Mouse (Mus musculus) cerebellum, adult 2 months (tissue): ENCODE data around the gene Zmynd15. TPM values are rescaled to one million over a fixed set of nuclear protein-coding genes. Genes with fewer than 3 reads are reported as not detected.

ENCODE experiments used
- DNase-seq, 2 experiments: peaks; one replicate each; pipeline ENCODE4 v3.0.0; 2021
- H3K27ac ChIP-seq: fragments of 200-500 bp; 2 replicates; pipeline ENCODE4 v1.5.1; 2012; ENCODE audit warnings: low read length, control low read depth, inconsistent platforms; ENCODE audit not compliant: insufficient read depth
- H3K27me3 ChIP-seq: fragments of 200-500 bp; 2 replicates; pipeline ENCODE4 v1.6.1; 2012; ENCODE audit warnings: inconsistent platforms, mild to moderate bottlenecking, low read length, moderate library complexity; ENCODE audit not compliant: control insufficient read depth, insufficient read depth
- H3K4me1 ChIP-seq: fragments of 200-500 bp; 2 replicates; pipeline ENCODE4 v1.6.1; 2011; ENCODE audit warnings: low read length; ENCODE audit not compliant: control insufficient read depth, insufficient read depth
- H3K4me3 ChIP-seq: fragments of 200-500 bp; replicated peaks from 2 replicates; pipeline ENCODE3; 2011; ENCODE audit warnings: mild to moderate bottlenecking, low read depth, low read length, control low read depth; ENCODE audit not compliant: insufficient read depth
- CTCF ChIP-seq: fragments of 200-500 bp; IDR thresholded peaks from 2 replicates; pipeline ENCODE4 v1.5.1; 2011; ENCODE audit warnings: low read depth, mild to moderate bottlenecking, control low read depth, low read length, moderate library complexity, borderline replicate concordance; ENCODE audit not compliant: insufficient read depth
- POLR2A ChIP-seq: fragments of 200-500 bp; IDR thresholded peaks from 2 replicates; pipeline ENCODE4 v1.6.1; 2011; ENCODE audit warnings: low read length, control low read depth, borderline replicate concordance; ENCODE audit not compliant: insufficient read depth
- WGBS: fragments of 180-500 bp; shearing (Covaris S2); methylation state at CpG from one replicate; pipeline ENCODE4 v1.1.7; 2018; 5-methylcytosine and 5-hydroxymethylcytosine counted together
- polyA plus RNA-seq: library from polyadenylated mRNA; depleted of rRNA; stranded (reverse); fragments of >200 nt; gene quantifications from 2 replicates; pipeline ENCODE4 v1.2.3, GENCODE M21; 2012

Gene Zmynd15
- polyA plus RNA-seq, 1 experiment = 0.21 TPM

- TF ChIP-seq CTCF (no peak), POLR2A (no peak)
- Histone ChIP-seq H3K4me3 (no peak overlapping the region), H3K27me3 (no peaks in the 10 kb centered on the region), H3K27ac (no peak overlapping the region), H3K4me1 (no peaks in the 10 kb centered on the region)
- WGBS = 64% methylated on average over 14 of the region's 14 CpGs
- DNase-seq = no peak
These were observed 40.6 kb downstream of the Zmynd15 start for GRCm38 (mm10) chr11:70499566-70500475.

- Histone ChIP-seq H3K27ac (no peak overlapping the region), H3K4me1 (no peaks in the 10 kb centered on the region), H3K4me3 (no peak overlapping the region), H3K27me3 (no peaks in the 10 kb centered on the region)
- WGBS = 95% methylated on average over 1 of the region's 1 CpGs
- TF ChIP-seq CTCF = no peak
- TF ChIP-seq POLR2A = no peak
- DNase-seq = no peak
These were observed 41.2 kb downstream of the Zmynd15 start for GRCm38 (mm10) chr11:70500476-70500812.

- TF ChIP-seq POLR2A = no peak
- no peak for TF ChIP-seq CTCF
- WGBS = 71% methylated on average over 3 of the region's 3 CpGs
- H3K27ac ChIP-seq = no peak overlapping the region
These were observed 42.8 kb downstream of the Zmynd15 start for GRCm38 (mm10) chr11:70502018-70502417.

GRCm38 (mm10) chr11:70504970-70505369 lies 45.7 kb downstream of the Zmynd15 start, which contains the start of gene Tm4sf5:
Tm4sf5 (plus strand) TSS chr11:70505244.
- no peak within 1 kb of the TSS for H3K4me3 ChIP-seq
- no peaks in the 10 kb centered on the region for H3K27me3 ChIP-seq
- WGBS = 77% methylated on average over 9 of the region's 9 CpGs
- no peaks in the 10 kb centered on the region for H3K4me1 ChIP-seq
- TF ChIP-seq CTCF (no peak), POLR2A (no peak)
- DNase-seq = no peak
- H3K27ac ChIP-seq = no peak within 1 kb of the TSS

More at GRCm38 (mm10) chr11:70502018-70502417, 42.8 kb downstream of the Zmynd15 start:
- H3K27me3 ChIP-seq = no peaks in the 10 kb centered on the region
- no peaks in the 10 kb centered on the region for H3K4me1 ChIP-seq
- H3K4me3 ChIP-seq = no peak overlapping the region
- DNase-seq = no peak

GRCm38 (mm10) chr11:70506385-70506784 lies 47.2 kb downstream of the Zmynd15 start:
- TF ChIP-seq CTCF = peak; percentile 44; the same call in 1 of the 2 replicates
- no peak for TF ChIP-seq POLR2A
- DNase-seq = no peak
- Histone ChIP-seq H3K4me1 (no peaks in the 10 kb centered on the region), H3K27ac (no peak overlapping the region), H3K4me3 (no peak overlapping the region), H3K27me3 (no peaks in the 10 kb centered on the region)
- WGBS = 23% methylated on average over 4 of the region's 4 CpGs

- Histone ChIP-seq H3K27me3 (no peaks in the 10 kb centered on the region), H3K4me3 (no peak overlapping the region), H3K27ac (no peak overlapping the region), H3K4me1 (no peaks in the 10 kb centered on the region)
- no peak for TF ChIP-seq POLR2A
- no peak for TF ChIP-seq CTCF
- no peak for DNase-seq
- WGBS = 73% methylated on average over 7 of the region's 7 CpGs
These were observed 47.8 kb downstream of the Zmynd15 start for GRCm38 (mm10) chr11:70506962-70507515.

- no peak overlapping the region for H3K27ac ChIP-seq
- no peaks in the 10 kb centered on the region for H3K27me3 ChIP-seq
- H3K4me3 ChIP-seq = no peak overlapping the region
- peak; percentile 49 to 58 for DNase-seq
- peak; percentile 87 for TF ChIP-seq CTCF
- no peak for TF ChIP-seq POLR2A
- H3K4me1 ChIP-seq = no peaks in the 10 kb centered on the region
- WGBS = 11% methylated on average over 19 of the region's 19 CpGs
These were observed 50.7 kb downstream of the Zmynd15 start for GRCm38 (mm10) chr11:70509753-70510564.

- DNase-seq = no peak
- WGBS = 81% methylated on average over 2 of the region's 2 CpGs
- no peaks in the 10 kb centered on the region for H3K27me3 ChIP-seq
- no peaks in the 10 kb centered on the region for H3K4me1 ChIP-seq
- no peak overlapping the region for H3K27ac ChIP-seq
- no peak overlapping the region for H3K4me3 ChIP-seq
- TF ChIP-seq CTCF (no peak), POLR2A (no peak)
These were observed 52.0 kb downstream of the Zmynd15 start for GRCm38 (mm10) chr11:70511242-70511641.
